Mouse (Mus musculus): ENCODE measurements around the gene Nufip2. TPM values are rescaled to one million over a fixed set of nuclear protein-coding genes. Genes with fewer than 3 reads are reported as not detected.
A peak's percentile ranks its signal among the peaks of the same experiment; 100 is the strongest.

Nufip2 gene
- polyA plus RNA-seq, 1 experiment, result 17.2 TPM

DNA sequence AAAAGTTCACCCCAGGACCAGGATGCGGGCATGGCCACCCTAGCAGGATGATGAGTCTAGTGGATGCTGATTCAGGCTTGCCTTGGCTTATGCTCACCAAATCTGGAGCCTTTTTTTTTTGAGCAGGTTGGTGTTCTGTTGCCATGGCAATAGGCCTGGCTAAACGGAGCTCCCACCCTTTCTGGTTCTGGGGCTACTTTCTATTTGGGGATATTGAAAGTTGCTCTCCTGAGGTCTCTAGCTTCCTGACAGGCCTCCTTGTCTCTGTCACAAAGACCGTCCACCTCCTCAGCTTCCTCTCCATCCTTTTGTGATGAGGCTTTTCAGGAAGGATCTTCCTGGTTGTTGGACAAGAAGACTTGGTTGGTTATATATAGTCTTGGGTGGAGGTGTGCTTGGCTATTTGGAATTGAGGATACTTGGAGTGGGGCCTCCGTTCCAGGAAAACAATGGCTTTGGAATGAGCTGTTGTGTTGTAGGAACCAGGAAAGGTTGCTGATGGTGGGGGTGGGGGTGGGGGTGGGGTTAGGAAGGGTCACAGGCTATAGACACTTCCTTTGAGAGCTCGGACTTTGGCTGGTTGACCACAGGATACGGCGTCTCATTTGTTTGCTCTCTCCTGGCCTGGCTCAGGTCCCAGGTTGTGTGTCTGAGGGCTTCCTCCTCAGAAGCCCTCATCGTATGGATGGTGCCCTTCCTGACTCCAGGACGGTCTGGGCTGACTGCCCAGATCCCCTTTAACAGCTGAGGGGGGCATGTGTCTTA lies 78.9 kb downstream of the Nufip2 start:
- TF ChIP-seq POLR2A (IDR thresholded peaks at IDR 0.05; ENCODE audit: extremely low read depth, insufficient read depth, low read length) (peak; percentile 83), CTCF (IDR thresholded peaks at IDR 0.05; ENCODE audit: extremely low read depth, insufficient read depth, low read length) (no peak)
- peak overlapping the region; percentile 95; the same call in 1 of the 2 replicates for H3K27ac ChIP-seq (ENCODE audit: insufficient read depth, low read length)
- H3K4me3 ChIP-seq (ENCODE audit: insufficient read depth, low read length), result peak overlapping the region; percentile 88
- peaks cover 2% of the 10 kb centered on the region; the same call in 1 of the 2 replicates for H3K4me1 ChIP-seq (ENCODE audit: control insufficient read depth, insufficient read depth, low read length)

DNA sequence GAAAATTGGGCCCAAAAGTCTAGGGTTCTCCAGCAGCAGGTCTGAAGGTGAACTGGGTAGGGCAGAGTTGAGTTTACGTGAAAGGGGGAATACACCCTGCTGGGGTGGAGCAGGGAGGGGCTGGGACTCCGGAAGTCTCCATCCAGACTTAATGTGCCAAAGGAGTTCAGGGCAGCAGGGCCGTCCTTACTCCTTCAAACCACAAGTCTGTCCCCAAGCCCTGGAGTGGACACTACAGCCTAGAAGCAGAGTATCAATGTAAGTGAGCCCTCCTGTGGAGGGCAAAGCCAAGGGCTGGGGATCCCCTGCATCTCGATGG lies 79.5 kb downstream of the Nufip2 start:
- H3K27ac ChIP-seq (ENCODE audit: insufficient read depth, low read length), result 0 out of 2 replicates have a peak overlapping the region, but pooled peaks have one; percentile 41
- H3K4me1 ChIP-seq (ENCODE audit: control insufficient read depth, insufficient read depth, low read length), result peaks cover 2% of the 10 kb centered on the region; the same call in 1 of the 2 replicates
- H3K4me3 ChIP-seq (ENCODE audit: insufficient read depth, low read length), result peak overlapping the region; percentile 88
- no peak for TF ChIP-seq POLR2A (IDR thresholded peaks at IDR 0.05; ENCODE audit: extremely low read depth, insufficient read depth, low read length)

DNA sequence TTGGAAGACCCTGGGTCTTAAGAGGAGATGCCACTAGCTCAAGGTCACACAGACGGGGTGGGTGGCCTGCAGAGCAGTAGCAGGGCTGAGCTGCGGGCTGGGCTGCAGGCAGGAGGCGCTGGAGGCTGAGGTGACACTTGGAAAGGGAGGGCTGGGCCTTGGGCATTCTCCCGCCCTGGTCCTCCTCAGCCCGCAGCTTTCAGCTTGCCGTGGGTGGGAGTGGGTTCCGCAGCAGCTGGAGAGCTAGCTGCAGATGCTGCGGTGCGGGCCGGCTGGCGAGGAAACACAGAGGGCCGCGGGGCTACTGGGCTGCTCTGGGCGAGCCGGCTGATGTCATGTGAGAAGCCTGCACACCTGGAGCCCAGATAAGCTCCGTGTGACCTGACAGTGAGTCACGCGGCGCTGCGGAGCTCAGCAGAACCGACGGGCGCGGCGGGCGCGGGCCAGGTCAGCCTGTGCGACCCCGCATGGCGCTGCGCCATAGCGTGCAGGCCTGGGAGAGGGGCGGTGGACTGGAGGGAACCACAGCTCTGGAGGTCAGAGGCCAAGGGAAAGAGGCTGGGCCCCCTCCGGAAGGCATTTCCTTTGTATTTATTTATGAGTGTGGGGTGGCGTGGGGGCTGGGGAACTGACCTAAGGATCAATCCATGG lies 80.5 kb downstream of the Nufip2 start:
- peak; percentile 38 for TF ChIP-seq CTCF (IDR thresholded peaks at IDR 0.05; ENCODE audit: extremely low read depth, insufficient read depth, low read length)
- TF ChIP-seq POLR2A (IDR thresholded peaks at IDR 0.05; ENCODE audit: extremely low read depth, insufficient read depth, low read length), result no peak
- Histone ChIP-seq H3K4me1 (ENCODE audit: control insufficient read depth, insufficient read depth, low read length) (peaks cover 2% of the 10 kb centered on the region; the same call in 1 of the 2 replicates), H3K4me3 (ENCODE audit: insufficient read depth, low read length) (peak overlapping the region; percentile 39), H3K27ac (ENCODE audit: insufficient read depth, low read length) (peak overlapping the region; percentile 82)

DNA sequence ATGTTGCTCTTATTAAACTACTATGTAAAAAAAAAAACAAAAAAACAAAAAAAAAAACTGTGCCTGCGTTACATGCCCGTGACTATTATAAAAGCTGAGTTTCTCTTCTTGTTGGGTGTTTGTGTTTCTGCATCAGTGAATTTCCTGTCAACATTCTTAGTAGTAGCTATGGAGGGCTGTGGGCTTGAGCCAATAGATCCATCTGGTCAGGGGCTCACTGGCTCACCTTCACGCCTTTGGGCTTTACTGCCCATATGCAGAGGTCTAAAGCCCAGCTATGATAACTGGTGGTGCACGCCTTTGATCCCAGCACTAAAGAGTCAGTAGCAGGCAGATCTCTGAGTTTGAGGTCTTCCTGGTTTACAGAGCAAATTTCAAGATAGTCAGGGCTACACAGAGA lies 83.5 kb downstream of the Nufip2 start:
- peaks cover 2% of the 10 kb centered on the region; the same call in 1 of the 2 replicates for H3K4me1 ChIP-seq (ENCODE audit: control insufficient read depth, insufficient read depth, low read length)
- H3K27ac ChIP-seq (ENCODE audit: insufficient read depth, low read length), result no peak overlapping the region
- no peak overlapping the region for H3K4me3 ChIP-seq (ENCODE audit: insufficient read depth, low read length)
- TF ChIP-seq CTCF (IDR thresholded peaks at IDR 0.05; ENCODE audit: extremely low read depth, insufficient read depth, low read length) (no peak), POLR2A (IDR thresholded peaks at IDR 0.05; ENCODE audit: extremely low read depth, insufficient read depth, low read length) (no peak)

DNA sequence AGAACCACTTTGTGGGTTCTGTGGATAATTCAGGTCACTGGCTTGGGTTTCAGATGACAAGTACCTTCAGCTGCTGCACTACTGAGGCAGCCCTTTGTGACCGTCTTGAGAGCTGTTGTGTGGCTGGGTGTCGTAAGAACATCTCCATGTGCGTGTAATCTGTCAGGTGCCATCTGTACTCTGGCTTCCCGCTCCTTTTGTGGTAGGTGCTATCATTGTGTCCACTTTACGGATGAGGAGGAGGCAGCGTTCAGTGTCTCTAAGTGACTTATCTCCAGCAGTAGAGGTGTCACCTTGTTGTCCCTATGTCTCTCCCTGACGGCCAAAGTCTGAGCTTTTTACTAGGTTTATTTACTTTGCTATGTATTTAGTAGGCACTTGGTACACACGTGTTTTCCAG lies 84.4 kb downstream of the Nufip2 start:
- H3K4me1 ChIP-seq (ENCODE audit: control insufficient read depth, insufficient read depth, low read length), result peaks cover 2% of the 10 kb centered on the region; the same call in 1 of the 2 replicates
- TF ChIP-seq CTCF (IDR thresholded peaks at IDR 0.05; ENCODE audit: extremely low read depth, insufficient read depth, low read length) (no peak), POLR2A (IDR thresholded peaks at IDR 0.05; ENCODE audit: extremely low read depth, insufficient read depth, low read length) (no peak)
- H3K4me3 ChIP-seq (ENCODE audit: insufficient read depth, low read length), result no peak overlapping the region
- H3K27ac ChIP-seq (ENCODE audit: insufficient read depth, low read length), result no peak overlapping the region

DNA sequence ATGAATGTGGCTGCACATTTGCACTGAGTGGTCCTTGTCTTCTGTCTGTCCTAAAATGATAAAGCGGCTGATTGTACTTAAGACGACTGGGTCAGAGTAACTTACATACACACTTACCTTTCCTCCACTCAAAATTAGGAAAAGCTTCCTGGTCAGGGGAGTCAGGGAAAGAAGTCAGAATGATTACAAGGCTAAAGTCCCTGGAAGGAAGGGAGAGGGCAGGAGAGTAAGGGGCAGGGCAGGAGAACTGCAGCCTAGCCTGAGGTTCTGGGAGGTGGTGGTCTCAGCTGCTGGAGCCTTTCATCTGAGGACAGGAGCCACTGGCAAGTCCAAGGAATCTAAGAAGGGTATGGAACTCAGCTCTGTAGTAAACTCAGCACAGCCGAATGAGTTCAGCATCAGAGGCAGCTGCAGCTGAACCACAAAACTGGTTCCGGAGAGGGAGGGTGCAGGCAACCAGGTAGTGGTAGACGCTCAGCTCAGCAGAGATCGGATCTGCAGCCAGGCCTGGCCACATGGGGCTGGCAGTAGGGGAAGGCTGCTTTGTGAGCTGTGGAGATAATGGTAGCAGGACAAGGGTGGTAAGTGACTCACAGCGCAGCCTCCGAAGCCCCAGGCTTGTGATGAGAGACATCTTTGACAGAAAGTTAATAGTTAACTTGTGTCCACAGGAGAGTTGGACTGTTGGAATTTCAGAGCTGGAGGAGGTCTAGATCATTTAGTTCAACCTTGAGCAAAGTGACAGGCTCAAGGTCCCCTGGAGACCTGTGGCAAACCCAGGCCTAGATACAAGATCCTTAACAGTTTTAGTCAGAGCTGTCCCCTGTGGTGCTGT lies 86.1 kb downstream of the Nufip2 start:
- Histone ChIP-seq H3K4me3 (ENCODE audit: insufficient read depth, low read length) (no peak overlapping the region), H3K4me1 (ENCODE audit: control insufficient read depth, insufficient read depth, low read length) (no peaks in the 10 kb centered on the region), H3K27ac (ENCODE audit: insufficient read depth, low read length) (no peak overlapping the region)
- no peak for TF ChIP-seq CTCF (IDR thresholded peaks at IDR 0.05; ENCODE audit: extremely low read depth, insufficient read depth, low read length)
- no peak for TF ChIP-seq POLR2A (IDR thresholded peaks at IDR 0.05; ENCODE audit: extremely low read depth, insufficient read depth, low read length)

DNA sequence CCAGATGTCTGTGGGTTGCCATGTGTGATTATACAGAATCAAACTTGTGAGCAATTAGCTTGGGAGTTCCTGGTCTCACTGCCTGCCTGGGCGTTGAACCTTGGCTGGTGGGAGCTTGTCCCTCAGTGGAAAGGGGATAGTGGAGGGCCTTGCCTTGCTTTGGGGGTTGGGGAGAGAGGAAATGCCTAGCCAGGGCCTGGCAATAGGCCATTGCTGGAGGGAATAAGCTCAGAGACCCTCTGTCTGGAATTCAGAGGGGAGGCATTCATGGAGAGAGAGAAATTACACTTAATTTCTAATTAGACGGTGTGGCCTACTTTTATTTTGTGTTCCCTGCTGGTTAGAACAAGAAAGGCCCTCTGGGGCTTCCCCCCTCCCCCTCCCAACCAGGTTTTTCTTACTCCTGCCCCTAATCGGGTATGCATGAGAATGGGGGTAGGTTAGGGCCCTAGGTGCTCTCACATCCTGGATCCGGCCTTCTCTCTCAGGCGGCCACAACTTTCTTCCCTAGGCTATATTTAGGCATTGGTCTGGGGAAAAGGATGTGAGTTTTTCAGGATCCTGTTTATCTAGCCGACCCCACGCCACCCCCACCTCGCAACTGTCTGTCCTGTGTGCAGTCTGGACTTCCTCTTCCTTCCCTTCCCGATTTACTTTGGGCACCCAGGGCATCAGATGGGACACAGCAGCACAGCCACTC lies 89.9 kb downstream of the Nufip2 start:
- H3K4me1 ChIP-seq (ENCODE audit: control insufficient read depth, insufficient read depth, low read length), result peaks cover 3% of the 10 kb centered on the region; the same call in 1 of the 2 replicates
- no peak overlapping the region for H3K4me3 ChIP-seq (ENCODE audit: insufficient read depth, low read length)
- H3K27ac ChIP-seq (ENCODE audit: insufficient read depth, low read length), result no peak overlapping the region
- no peak for TF ChIP-seq CTCF (IDR thresholded peaks at IDR 0.05; ENCODE audit: extremely low read depth, insufficient read depth, low read length)

DNA sequence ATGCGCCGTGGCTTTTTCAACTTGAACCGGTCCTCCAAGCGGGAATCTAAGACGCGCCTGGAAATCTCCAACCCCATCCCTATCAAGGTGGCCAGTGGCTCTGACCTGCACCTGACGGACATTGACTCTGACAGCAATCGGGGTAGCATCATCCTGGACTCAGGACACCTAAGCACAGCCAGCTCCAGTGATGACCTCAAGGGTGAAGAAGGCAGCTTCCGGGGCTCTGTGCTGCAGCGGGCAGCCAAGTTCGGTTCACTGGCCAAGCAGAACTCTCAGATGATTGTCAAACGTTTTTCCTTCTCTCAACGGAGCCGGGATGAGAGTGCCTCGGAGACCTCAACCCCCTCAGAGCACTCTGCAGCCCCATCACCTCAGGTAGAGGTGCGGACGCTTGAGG lies 91.5 kb downstream of the Nufip2 start:
- Histone ChIP-seq H3K27ac (ENCODE audit: insufficient read depth, low read length) (no peak overlapping the region), H3K4me3 (ENCODE audit: insufficient read depth, low read length) (no peak overlapping the region), H3K4me1 (ENCODE audit: control insufficient read depth, insufficient read depth, low read length) (peaks cover 5% of the 10 kb centered on the region; the same call in 1 of the 2 replicates)
- TF ChIP-seq CTCF (IDR thresholded peaks at IDR 0.05; ENCODE audit: extremely low read depth, insufficient read depth, low read length), result no peak
- no peak for TF ChIP-seq POLR2A (IDR thresholded peaks at IDR 0.05; ENCODE audit: extremely low read depth, insufficient read depth, low read length)

DNA sequence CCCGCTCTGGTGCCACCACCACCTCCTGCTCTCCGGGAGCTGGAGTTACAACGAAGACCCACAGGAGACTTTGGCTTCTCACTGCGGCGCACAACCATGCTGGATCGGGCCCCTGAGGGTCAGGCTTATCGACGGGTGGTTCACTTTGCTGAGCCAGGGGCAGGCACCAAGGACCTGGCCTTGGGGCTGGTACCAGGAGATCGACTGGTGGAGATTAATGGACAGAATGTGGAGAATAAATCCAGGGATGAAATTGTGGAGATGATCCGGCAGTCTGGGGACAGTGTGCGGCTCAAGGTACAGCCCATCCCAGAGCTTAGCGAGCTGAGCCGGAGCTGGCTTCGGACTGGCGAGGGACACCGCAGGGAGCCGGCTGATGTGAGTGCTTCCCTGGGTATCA lies 92.0 kb downstream of the Nufip2 start:
- Histone ChIP-seq H3K27ac (ENCODE audit: insufficient read depth, low read length) (no peak overlapping the region), H3K4me1 (ENCODE audit: control insufficient read depth, insufficient read depth, low read length) (peaks cover 6% of the 10 kb centered on the region; the same call in 1 of the 2 replicates), H3K4me3 (ENCODE audit: insufficient read depth, low read length) (no peak overlapping the region)
- no peak for TF ChIP-seq CTCF (IDR thresholded peaks at IDR 0.05; ENCODE audit: extremely low read depth, insufficient read depth, low read length)
- no peak for TF ChIP-seq POLR2A (IDR thresholded peaks at IDR 0.05; ENCODE audit: extremely low read depth, insufficient read depth, low read length)
